Mouse (Mus musculus): ENCODE measurements around the gene Psmb10. TPM values are rescaled to one million over a fixed set of nuclear protein-coding genes. Genes with fewer than 3 reads are reported as not detected.

Psmb10 gene
- total RNA-seq, 4 experiments from 2014 or later, result 54.6 to 72.9 (median 62.2) TPM

Small RNA genes lying within 50 kb of the gene (microRNA-seq; reads per million reads assigned to microRNA genes)
- gene Mir7074, result not detected

Other genes with a start within 250 kb of the Psmb10 start
- 10 to 100 TPM; 10.2 to 11.5 (median 10.5) TPM for gene Acd, start 237.3 kb downstream of the Psmb10 start, total RNA-seq (2022)
- 1 to 10 TPM; 5.9 to 8.1 (median 7.0) TPM for gene Pard6a, start 237.3 kb downstream of the Psmb10 start, total RNA-seq (2022)
- gene 4933405L10Rik, start 230.8 kb downstream of the Psmb10 start, total RNA-seq (2022), result not detected
- gene Enkd1, start 230.2 kb downstream of the Psmb10 start, total RNA-seq (2022), result 1 to 10 TPM; 1.2 to 2.7 (median 2.3) TPM
- 1 to 10 TPM; 2.8 to 3.9 (median 3.5) TPM for gene Gfod2, start 179.8 kb downstream of the Psmb10 start, total RNA-seq (2022)
- gene Ranbp10, start 111.1 kb downstream of the Psmb10 start, total RNA-seq (2022), result 10 to 100 TPM; 17.4 to 20.0 (median 18.7) TPM
- not detected for gene Tsnaxip1, start 110.7 kb downstream of the Psmb10 start, total RNA-seq (2022)
- 1 to 10 TPM; 2.0 to 2.6 (median 2.5) TPM for gene Cenpt, start 85.2 kb downstream of the Psmb10 start, total RNA-seq (2022)
- 10 to 100 TPM; 26.4 to 30.7 (median 28.0) TPM for gene Thap11, start 83.3 kb downstream of the Psmb10 start, total RNA-seq (2022)
- 10 to 100 TPM; 16.4 to 44.3 (median 30.6) TPM for gene Nutf2, start 77.9 kb downstream of the Psmb10 start, total RNA-seq (2022)
- gene Edc4, start 57.6 kb downstream of the Psmb10 start, total RNA-seq (2022), result 10 to 100 TPM; 23.6 to 25.6 (median 24.2) TPM
- gene Nrn1l, start 44.9 kb downstream of the Psmb10 start, total RNA-seq (2022), result 1 to 10 TPM in 1 of 4 experiments, under 1 TPM in 3; 0.49 to 1.1 (median 0.85) TPM
- 10 to 100 TPM; 15.6 to 19.2 (median 18.1) TPM for gene Pskh1, start 38.0 kb downstream of the Psmb10 start, total RNA-seq (2022)
- under 1 TPM in 1 of 4 experiments, not detected in 3; 0.44 TPM for gene Ctrl, start 4.6 kb downstream of the Psmb10 start, total RNA-seq (2022)
- 1 to 10 TPM in 1 of 4 experiments, under 1 TPM in 3; 0.34 to 1.7 (median 0.57) TPM for gene Lcat, start 4.9 kb upstream of the Psmb10 start, total RNA-seq (2022)
- 10 to 100 TPM; 39.9 to 50.4 (median 43.5) TPM for gene Slc12a4, start 27.7 kb upstream of the Psmb10 start, total RNA-seq (2022)
- gene Dpep3, start 41.0 kb upstream of the Psmb10 start, total RNA-seq (2022), result not detected
- gene Dus2, start 52.9 kb upstream of the Psmb10 start, total RNA-seq (2022), result 10 to 100 TPM in 1 of 4 experiments, 1 to 10 TPM in 3; 8.5 to 10.9 (median 8.7) TPM
- not detected for gene Dpep2nb, start 67.5 kb upstream of the Psmb10 start, total RNA-seq (2022)
- 10 to 100 TPM; 11.0 to 12.4 (median 11.2) TPM for gene Ddx28, start 73.4 kb upstream of the Psmb10 start, total RNA-seq (2022)
- gene Nfatc3, start 120.4 kb upstream of the Psmb10 start, total RNA-seq (2022), result 10 to 100 TPM; 14.1 to 19.5 (median 18.0) TPM
- under 1 TPM; 0.23 to 0.81 (median 0.42) TPM for gene Esrp2, start 198.5 kb upstream of the Psmb10 start, total RNA-seq (2022)
- 10 to 100 TPM in 1 of 4 experiments, 1 to 10 TPM in 3; 7.7 to 10.0 (median 9.4) TPM for gene Pla2g15, start 212.0 kb upstream of the Psmb10 start, total RNA-seq (2022)
- 10 to 100 TPM in 1 of 4 experiments, 1 to 10 TPM in 3; 6.9 to 10.8 (median 9.6) TPM for gene Slc7a6, start 230.4 kb upstream of the Psmb10 start, total RNA-seq (2022)

Measured in heart, adult 8-10 months (tissue).